Mouse (Mus musculus): Measurements from ENCODE around the gene Acacb. TPM values are rescaled to one million over a fixed set of nuclear protein-coding genes. Genes with fewer than 3 reads are reported as not detected.

The Acacb gene
- total RNA-seq, 2 experiments from 2014 or later: 184 to 195 TPM

DNA sequence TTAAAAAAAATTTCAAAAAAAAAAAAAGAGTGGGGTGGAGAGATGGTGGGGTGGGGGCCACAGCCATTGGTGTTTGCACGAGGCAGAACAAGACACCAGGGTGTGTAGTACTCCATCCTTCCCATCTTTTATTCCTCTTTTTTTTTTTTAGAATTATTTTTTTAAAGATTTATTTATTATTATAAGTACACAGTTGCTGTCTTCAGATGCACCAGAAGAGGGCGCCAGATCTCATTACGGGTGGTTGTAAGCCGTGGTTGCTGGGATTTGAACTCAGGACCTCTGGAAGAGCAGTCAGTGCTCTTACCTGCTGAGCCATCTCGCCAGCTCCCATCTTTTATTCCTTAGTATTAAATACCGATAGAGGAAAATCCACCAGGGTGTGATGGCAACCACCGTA, 27.1 kb downstream of the Acacb start:
- intact Hi-C loops (cut with DNase I): no loop called here
- no peak for DNase-seq

DNA sequence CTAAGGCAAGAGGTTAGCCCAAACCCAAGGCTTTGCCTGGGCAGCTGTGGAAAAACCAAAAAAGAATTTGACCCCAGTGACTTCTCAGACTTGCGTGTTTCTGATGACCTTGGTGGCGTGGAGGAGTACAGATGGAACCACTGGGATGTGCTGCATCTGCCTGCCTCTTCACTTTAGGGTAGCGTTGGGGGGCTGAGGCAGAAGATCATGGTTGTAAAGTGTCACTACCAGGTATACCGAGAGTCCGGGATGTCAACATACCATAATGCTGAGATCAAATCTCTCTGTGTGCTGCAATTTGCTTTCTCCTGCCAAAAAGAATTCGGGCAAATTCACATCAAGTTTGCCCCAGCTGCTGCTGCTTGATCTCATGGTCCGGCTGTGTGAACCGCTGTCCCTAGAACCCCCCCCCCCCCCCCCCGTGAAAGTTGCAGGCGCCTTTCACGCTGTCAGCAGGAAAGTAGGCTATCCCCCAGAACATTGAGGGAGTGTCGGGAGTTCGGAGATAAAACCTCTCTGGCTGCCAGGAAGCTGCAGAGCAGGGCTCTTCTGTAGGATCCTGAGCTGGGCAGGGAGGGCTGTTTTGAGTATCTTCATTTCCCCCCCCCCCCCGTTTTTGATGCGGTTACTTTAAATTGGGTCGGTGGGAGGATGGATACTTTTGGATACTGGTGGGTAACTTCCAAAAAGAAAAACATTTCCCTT, 27.7 kb downstream of the Acacb start:
- DNase-seq: no peak
- intact Hi-C loops (cut with DNase I): loop anchor here (1.0 kb wide), 1 partner anchor 39 kb away; no protein-coding TSS in a partner anchor

- peak; percentile 59 to 72 for DNase-seq
Measured at GRCm38 (mm10) chr5:114174639-114175038, 28.3 kb downstream of the Acacb start.

DNA sequence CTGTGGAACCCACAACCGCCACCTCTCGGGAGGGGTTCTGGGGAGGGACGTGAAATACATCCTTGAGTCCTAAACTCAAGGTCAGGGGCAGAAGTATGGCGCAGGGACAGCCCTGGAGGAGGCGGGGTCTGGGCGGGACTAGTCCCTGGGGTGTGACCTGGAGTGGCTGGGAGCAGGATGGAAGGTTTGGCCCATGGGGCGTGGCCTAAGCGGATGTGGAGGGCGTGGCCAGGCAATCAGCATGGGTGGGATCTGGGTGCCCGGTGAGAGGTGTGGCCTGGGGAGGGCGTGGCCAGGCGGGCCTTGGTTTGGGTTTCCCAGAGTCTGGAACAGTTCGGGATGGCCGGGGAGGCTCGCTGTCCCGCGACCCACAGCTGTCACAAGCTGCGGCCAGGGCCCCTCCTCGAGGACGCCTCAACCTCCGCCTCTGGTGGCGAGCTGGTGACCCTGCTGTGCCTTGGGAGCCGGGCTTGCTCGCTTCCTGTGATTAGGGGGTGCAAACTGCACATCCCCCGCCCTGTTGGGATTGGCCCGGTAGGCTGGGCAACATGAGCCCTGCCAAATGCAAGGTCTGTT, 29.3 kb downstream of the Acacb start:
- intact Hi-C loops (cut with DNase I): no loop called here
- DNase-seq: peak; percentile 96 to 98

More at GRCm38 (mm10) chr5:114174639-114175038, 28.3 kb downstream of the Acacb start:
- intact Hi-C loops (cut with DNase I): loop anchor here (1.0 kb wide), 1 partner anchor 39 kb away; no protein-coding TSS in a partner anchor

DNA sequence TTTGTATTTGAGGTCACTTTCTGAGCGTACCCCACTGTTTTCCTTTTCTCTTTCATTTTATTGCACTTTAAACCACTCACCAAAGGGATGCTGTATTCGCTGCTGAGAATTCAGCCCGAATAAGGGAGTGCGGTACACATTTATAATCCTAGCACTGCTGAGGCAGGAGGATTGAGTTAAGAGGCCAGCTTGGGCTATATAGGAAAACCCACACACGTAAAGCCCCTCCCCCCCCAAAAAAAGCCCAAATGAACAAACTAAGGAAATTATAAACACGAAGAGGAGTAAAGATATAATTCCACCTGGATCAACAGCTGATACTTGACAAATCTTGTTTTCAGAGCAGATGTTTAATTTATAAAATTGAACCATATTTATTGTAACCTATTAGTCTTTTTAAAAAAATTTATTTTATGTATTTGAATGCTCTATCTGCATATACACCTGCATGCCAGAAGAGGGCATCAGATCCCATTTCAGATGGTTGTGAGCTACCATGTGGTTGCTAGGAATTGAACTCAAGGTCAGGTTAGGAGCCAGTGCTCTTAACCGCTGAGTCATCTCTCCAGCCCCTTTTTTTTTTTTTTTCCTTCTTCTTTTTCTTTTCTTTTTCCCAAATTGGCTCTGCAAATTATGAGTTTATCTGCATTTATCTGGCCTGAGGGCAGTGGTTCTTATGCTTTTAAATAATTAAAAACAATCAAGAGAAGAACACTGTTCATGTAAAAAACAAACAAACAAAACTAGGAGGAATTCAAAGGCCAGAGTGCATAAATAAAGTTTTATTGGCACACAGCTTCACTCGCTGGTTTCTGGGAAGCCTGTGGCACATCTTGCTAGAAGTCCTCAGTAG, 30.4 kb downstream of the Acacb start:
- DNase-seq: no peak

GRCm38 (mm10) chr5:114177966-114178719, 31.8 kb downstream of the Acacb start:
- DNase-seq: no peak
- intact Hi-C loops (cut with DNase I): loop anchor here (2.0 kb wide), 1 partner anchor 39 kb away; no protein-coding TSS in a partner anchor

More for the DNA sequence above, 30.4 kb downstream of the Acacb start:
- intact Hi-C loops (cut with DNase I): no loop called here

- intact Hi-C loops (cut with DNase I): loop anchor here (2.0 kb wide), 1 partner anchor 41 kb away; no protein-coding TSS in a partner anchor
- peak; percentile 71 to 73 for DNase-seq
Measured at GRCm38 (mm10) chr5:114179541-114179940, 33.2 kb downstream of the Acacb start.

- intact Hi-C loops (cut with DNase I): no loop called here
- no peak for DNase-seq
Measured at GRCm38 (mm10) chr5:114183493-114183892, 37.2 kb downstream of the Acacb start.

DNA sequence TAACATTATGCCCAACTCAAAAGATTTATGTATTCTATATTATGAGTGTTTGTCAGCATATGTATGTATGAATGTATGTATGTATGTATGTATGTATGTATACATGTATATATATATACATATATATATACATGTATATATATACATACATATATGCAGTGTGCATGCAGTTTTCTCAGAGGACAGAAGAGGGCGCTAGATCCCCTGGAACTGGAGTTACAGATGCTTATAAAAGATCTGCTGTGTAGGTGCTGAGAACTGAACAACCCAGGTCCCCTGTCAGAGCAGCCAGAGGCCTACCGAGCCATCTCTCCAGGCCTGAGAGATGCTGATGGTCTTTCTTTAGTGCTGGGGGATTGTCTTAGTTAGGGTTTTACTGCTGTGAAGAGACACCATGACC, 40.8 kb downstream of the Acacb start:
- intact Hi-C loops (cut with DNase I): no loop called here
- no peak for DNase-seq

DNA sequence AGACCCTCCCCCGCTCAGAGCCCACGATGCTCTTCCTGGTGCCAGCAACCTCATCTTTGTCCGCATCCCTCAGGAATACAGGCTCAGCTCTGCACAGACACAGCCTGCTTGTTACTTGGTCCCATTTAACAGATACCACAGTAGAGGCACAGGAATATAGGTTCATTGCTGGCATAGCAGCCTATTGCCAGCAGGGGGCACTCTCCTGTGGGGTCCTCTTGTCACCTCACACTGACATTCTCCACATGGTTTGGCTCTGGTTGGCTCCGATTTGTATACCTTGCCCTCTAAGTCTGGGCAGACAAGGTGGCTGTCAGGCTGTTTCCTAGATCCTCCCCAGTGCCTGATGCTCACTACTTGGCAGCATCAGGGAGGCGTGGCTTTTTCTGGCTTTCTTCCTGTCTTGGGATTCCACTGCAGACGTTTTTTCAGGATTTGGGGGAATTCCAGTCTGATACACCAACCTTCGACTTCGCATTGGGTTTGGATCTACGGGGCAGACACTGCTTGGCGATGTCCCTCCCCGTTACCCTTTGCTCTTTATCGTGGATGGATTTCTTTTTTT, 42.6 kb downstream of the Acacb start:
- DNase-seq: peak in 1 of 2 experiments; percentile 38
- intact Hi-C loops (cut with DNase I): no loop called here

GRCm38 (mm10) chr5:114194161-114194560, 47.8 kb downstream of the Acacb start:
- intact Hi-C loops (cut with DNase I): loop anchor here (5.0 kb wide), 1 partner anchor 113 kb away; no protein-coding TSS in a partner anchor
- no peak for DNase-seq

- intact Hi-C loops (cut with DNase I): no loop called here
- peak; percentile 43 to 49 for DNase-seq
Measured at GRCm38 (mm10) chr5:114199116-114199777, 52.9 kb downstream of the Acacb start.

DNA sequence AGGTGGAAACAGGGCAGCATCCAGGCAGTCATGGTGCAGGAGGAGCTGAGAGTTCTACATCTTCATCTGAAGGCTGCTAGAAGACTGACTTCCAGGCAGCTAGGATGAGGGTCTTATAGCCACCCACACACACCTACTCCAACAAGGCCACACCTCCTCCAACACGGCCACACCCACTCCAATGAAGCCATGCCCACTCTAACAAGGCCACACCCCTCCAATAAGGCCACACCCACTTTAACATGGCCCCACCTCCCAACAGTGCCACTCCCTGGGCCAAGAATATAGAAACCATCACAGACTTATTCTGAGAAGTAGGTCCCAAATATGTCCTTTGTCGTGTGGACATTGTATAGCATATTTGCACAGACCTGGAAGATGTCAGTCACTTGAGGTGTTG, 59.8 kb downstream of the Acacb start:
- no peak for DNase-seq

GRCm38 (mm10) chr5:114213183-114213582, 66.8 kb downstream of the Acacb start:
- intact Hi-C loops (cut with DNase I): no loop called here
- no peak for DNase-seq

More for the DNA sequence above, 59.8 kb downstream of the Acacb start:
- intact Hi-C loops (cut with DNase I): no loop called here

GRCm38 (mm10) chr5:114218771-114219170, 72.4 kb downstream of the Acacb start:
- no peak for DNase-seq
- intact Hi-C loops (cut with DNase I): no loop called here

GRCm38 (mm10) chr5:114226051-114226450, 79.7 kb downstream of the Acacb start:
- intact Hi-C loops (cut with DNase I): no loop called here
- no peak for DNase-seq

DNA sequence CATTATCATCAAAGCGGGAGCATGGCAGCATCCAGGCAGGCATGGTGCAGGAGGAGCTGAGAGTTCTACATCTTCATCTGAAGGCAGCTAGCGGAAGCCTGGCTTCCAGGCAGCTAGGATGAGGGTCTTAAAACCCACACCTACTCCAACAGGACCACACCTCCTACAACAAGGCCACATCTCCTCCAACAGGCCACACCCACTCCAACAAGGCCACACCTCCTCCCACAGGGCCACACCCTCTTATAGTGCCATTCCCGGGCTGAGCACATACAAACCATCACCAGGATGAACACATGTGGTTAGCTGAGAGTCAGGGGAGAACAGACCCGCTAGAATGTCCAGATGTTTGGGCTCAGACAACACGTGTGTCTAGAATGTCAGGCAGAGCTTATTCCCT, 82.6 kb downstream of the Acacb start:
- DNase-seq: no peak
- intact Hi-C loops (cut with DNase I): no loop called here

- intact Hi-C loops (cut with DNase I): no loop called here
Measured at GRCm38 (mm10) chr5:114238924-114239323, 92.6 kb downstream of the Acacb start.

DNA sequence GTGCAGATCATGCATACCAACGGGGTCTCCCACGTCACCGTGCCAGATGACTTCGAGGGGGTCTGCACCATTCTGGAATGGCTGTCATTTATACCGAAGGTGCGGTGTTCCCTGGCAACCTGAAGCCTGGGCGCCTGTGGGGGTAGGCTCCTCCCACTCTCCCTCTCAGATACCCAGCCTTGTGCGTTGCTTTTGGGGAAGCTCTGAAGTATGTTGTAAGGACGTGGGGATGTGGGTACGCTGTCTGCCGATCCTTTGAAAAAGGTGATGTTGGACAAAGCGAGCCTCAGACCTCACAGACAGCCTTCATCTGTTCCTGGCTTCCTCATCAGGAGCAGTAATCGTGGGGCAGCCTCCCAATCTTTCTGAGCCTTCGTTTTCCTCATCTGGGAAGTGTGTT, 93.4 kb downstream of the Acacb start:
- intact Hi-C loops (cut with DNase I): no loop called here
- no peak for DNase-seq

More at GRCm38 (mm10) chr5:114238924-114239323, 92.6 kb downstream of the Acacb start:
- no peak for DNase-seq

All from heart, postnatal 14 days (tissue).